Mouse (Mus musculus) brain, adult 2 months (tissue): ENCODE results near the gene Fndc9.

Experiments used
- DNase-seq: peaks from one replicate; pipeline ENCODE4 v3.0.0; 2011; ENCODE audit warnings: low read depth, low spot score

Gene Fndc9

DNA sequence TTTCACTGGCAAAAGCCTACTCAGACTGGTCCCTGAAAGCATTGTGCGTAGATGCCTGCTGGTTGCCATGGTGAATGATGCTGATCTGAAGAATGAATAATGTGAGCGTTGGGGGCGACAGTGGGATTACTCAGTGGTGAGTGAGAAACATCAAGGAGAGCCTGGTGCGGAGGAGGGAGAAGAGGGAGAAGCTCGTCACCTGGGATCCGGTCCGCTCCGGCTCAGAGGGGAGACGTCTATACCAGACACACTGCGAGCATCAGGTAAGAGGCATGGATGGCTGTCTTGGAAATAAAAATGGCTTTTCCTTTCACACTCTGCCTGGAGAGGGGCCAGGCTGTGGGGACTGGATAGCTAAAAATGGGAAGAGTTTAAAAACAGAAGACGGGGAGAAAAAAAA, at the start of gene Fndc9:
Gene Fndc9, plus strand, starts transcription at position 198 of the 400 bp plus-strand sequence.
- DNase-seq, result peak; percentile 96

DNA sequence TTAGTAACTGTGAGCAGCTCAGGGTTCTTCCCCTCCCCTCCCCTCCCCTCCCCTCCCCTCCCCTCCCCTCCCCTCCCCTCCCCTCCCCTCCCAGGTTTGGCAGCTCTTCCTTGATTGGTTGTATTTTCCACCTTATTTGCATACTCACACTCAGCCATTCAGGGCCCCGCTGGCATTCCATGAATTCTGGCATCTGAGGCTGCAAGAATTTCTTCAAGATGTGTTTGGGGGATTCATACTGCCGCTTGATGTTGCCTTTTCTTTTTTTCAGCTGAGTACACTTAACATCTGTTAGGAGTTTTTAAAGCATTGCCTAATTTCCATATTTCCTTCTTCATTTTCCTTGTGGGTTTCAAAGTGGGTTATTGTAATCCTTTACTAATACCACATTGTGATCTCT, 47.0 kb upstream of the Fndc9 start:
- DNase-seq, result peak; percentile 51

DNA sequence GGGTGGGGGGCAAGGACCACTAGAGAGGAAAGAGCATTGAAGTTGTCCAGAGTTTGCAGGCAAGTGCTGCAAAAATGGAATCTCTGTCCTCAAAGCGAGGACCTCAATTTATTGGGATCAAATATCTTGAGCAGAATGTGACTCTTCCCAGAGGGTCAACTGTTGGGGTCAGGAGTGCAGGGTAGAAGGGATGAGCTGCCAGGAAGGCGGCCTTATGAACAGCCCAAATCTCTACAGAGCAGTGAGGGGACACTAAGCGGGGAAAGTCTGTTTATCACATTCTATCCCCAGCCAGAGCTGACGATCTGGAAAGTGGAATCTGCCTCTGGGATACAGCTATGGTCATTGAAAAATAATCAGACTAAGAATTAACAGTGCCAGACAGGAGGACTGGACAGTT, 41.2 kb upstream of the Fndc9 start:
- no peak for DNase-seq

DNA sequence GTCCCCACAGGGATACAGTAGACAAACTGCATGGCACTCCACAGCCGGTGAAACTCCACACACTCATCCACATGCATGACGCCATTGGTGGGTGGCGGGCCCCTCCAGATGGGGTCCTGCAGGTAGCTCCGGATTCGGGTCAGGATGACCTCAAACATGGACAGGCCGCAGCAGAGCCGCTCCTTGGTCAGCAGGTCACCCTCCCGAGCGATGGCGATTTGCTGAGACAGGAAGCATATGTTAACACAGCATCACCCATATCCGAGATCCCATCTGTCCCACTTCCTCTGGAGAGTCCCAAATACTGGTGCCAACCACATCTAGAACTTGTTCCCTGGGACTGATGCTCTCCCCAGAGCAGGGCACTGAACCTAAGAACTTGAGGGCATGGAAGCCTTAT, 34.7 kb upstream of the Fndc9 start:
- peak; percentile 74 for DNase-seq

DNA sequence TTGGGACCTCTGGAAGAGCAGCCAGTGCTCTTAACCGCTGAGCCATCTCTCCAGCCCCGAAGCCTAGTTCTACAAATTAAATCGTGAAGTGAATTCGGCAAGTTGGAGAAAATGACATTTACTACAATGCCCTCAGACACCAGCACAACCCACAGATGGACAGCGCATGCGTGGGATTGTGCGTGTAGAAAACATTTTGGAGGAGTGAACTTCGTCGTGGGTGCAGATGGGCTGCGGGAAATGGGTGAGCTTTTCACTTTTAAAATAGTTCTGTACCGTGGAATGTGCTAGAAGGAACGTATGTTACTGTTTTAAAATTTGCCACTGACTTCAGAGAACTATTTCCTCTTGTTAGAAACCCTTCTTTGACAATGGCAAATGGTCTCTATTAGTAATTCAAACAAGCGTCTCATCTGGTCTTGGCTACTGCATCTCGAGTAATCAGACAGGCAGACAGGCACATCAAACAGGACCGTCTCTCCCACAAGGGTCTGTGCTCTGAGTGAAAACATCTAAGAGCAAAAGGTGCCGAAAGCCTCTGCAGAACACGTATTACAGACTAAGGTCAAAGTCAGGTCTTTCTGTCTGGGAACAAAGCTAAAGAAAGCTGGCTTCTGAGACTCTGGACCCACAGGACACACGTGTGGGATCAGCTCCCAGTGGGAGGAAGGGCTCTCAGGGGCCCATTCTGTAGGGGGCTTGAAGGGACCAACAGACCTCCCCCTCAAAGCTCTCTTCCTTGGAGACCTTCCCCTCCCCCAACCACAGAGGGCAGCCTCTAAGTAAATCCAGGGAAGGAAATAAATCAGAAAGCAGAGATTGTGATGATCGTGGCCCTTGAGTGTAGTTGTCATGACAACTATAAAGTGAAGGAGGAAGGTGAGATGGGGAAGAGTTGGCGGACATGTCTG, 33.4 kb upstream of the Fndc9 start:
- peak; percentile 86 for DNase-seq

DNA sequence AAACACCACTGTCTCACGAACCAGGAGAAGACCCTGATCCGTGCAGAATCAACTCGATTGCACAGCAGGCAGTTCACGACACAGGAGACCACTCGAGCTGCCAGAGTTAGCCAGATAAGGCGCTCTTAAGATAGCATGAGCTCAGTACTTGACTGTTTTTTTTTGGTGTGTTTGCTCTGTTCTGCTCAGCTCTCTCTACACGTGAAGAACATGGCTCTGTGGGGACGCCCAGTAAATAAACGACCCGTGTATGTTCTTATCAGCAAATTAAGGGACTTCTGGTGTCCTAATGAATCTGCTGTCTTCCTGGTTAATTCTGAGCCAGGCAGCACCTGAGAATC, 32.8 kb upstream of the Fndc9 start:
- no peak for DNase-seq

DNA sequence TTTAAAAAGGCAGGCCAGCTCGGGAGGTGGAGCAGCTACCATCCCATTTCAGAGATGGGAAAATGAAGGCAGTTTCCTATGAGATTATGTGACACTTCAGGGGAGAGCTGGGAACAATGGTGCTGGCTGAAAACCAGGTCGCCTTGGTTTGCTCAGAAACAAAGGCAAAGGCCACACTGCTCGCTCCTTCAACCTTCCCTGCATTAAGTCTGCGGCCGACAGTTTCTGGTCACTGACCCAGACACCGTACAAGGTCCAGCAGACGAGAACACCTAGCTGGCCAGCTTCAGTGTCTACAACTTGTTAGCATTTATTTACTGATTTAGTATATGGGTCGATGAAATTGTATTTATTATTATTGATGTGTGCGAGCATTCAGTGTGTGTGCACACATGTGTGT, 30.5 kb upstream of the Fndc9 start:
- DNase-seq, result no peak

DNA sequence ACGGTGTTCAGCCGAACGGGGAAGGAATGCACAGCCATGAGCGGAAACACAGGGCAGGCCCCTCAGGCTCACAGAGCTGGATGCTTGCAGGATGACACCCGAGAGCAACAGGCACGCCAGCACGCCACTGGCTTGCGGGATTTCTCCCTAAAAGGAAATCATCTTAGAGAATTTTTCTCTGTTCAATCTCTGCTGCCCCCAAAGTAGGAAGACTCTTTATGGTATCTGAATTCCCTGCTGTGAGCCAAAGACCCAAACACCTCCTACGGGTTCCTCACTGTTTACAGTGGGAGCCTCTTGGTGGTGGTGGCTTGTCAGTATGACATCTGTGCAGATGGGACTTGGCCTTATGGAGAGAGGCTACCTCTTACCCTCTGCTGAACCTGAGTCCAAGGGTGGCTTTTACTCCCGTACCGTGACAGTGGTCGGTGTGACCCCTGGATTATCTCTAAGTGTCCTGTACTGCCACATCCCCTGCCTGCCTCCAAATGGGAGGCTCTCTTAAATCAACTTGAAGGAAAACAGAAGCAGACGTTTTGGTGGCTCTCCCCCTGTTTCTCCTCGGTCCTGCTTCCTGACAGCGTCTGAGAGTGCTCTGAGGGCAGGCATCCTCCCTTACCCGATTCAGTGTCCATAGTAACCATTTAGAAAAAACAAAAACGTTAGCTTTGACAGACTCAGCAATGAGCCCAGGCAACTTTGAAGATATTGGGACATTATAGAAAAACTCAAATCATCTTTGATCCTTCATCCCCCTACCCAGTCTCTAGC, 29.5 kb upstream of the Fndc9 start:
- DNase-seq, result peak; percentile 66

DNA sequence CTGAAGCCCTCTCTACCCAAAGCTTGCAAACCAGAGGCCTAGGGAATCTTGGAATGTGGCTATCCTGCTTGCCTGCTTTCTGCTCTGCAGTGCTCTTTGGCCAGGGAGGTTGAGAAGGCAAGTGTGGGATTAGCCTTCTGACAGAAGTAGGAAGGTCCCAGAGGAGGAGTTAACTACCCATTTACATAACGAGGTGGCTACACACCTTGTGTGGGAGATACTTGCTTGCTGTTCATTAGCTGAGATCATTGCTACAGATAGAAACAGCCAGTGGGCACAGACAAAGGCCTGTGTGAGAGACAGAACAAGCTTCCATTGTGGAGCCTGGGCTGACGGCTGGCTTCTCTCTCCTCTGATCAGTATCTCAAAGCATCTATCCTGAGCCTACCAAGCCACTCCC, 25.4 kb upstream of the Fndc9 start:
- DNase-seq, result peak; percentile 71

DNA sequence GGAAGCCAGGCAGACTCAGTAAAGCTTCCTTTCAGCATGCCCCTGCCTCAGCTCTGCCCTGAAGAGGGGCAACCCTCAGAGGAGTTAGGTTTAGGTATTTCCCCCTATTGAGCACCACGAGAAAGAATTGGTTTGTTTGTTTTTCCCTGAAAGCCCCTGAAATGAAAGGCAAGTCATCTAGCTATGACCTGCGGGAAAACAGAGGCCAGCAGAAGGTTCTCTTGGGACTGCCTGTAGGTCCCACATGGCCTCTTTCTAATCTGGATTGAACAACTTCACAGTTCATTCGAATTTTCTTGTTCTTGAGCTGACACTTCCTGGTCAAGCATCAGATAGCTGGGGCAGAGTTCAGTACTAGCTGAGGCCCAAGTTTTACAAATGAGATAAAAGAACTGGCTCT, 23.5 kb upstream of the Fndc9 start:
- DNase-seq, result no peak

DNA sequence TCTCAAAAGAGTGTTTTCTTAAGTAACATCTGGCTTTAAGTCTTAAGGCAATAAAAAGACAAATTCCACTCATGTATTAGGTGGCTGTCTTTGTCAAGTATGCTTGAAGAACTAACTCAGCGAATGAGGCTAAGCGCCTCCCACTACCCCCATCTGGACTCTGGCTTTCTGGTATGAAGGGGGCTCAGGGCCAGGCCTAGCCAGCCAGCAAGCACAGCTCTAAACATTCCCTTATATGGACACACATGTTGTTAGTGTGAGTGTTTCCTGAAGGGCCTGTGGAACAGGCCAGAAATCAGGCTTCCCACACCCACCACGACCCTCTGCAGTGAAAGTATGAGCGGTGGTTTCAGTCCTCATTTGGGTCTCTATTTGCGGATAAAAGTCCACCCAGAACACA, 21.5 kb upstream of the Fndc9 start:
- DNase-seq, result no peak

DNA sequence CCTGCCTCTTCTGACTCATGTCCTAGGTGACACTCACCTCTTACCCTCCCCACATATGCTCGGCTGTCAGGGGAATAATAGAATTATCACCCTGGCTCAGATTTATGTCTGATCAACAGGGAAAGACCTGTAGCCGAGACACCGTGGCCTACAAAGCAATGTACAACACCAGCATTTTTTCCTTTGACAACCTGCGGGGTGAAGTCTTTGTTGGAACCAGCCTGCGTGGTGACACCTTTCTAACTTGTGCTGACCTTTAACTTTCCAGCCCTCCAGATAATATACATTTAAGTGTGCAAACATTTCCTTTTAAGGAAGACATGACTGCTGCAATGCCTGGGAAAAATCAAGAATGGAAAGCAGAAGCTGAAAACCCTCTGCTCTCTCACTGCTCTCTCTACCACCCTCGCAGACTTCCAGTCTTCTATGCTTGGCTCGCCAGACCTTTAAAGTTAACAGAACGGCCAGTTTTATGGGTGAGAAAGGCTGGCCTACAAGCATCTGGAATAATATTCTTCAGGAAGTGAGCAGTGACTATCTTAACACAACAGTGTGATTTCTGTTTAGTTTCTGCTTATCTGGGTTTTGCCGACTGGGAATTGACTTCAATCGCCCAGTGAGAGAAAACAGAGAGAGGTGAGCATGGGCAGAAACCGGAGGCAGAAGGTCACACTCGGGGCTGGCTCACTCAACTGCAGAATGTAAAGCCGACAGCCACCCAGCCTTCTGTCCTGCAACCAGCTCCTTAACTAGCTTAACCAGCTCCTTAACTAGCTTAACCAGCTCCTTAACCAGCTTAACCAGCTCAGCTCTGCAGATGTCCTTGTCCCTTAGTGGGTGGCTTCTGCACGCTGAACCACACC, 20.7 kb upstream of the Fndc9 start:
- DNase-seq, result no peak

DNA sequence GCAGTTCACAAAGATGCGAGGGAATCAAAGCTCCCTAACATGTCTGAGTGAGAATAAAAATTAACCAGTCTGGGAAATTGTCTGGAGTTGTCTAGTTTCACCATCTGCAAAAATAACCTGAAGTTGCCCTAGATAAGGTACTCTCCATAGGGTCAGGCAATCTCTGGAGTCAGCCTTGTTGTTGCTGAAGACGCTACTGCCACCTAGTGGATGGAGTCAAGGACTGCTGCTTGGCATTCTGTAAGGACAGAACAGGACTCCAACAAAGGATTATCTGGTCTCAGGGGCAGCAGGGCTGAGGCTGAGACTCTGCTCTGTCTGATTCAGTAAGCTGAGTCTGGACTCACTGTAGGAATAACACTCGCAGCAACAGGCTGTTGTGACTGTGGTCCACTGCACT, 20.0 kb upstream of the Fndc9 start:
- DNase-seq, result peak; percentile 97

DNA sequence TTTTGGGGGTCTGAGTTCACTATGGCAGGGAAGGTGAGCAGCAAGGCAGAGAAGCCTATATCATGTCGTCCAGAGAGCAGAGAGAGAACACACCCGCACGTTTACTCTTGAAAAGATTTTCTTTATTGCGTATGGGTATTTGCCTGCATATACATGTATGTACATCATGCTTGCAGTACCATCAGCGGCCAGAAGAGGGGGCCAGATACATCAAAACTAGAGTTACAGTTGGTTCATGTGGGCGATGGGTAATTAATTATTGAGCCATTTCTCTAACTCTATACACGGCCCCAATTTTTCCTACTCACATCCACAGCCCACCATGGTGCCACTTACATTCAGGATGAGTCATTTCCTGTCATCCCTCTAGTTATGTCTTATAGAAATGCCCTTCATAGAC, 18.7 kb upstream of the Fndc9 start:
- DNase-seq, result peak; percentile 49

DNA sequence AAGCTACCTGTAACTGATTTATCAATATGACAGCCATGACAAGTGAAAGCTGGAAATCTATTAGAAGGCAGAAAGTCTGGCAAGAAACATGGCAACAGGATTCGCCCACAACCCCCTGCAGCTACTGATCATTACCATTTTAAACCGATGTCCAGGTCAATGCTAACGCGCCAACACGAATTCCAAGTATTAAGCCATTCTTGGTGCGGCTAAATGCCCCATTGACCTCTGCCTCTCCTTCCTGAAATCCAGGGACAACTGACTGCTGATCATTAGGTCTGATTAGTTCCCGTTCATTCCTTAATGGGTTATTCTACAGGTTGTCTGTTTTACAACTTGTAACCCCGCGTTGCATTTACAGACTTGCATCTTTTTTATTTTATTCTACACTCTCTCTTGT, 17.6 kb upstream of the Fndc9 start:
- no peak for DNase-seq

DNA sequence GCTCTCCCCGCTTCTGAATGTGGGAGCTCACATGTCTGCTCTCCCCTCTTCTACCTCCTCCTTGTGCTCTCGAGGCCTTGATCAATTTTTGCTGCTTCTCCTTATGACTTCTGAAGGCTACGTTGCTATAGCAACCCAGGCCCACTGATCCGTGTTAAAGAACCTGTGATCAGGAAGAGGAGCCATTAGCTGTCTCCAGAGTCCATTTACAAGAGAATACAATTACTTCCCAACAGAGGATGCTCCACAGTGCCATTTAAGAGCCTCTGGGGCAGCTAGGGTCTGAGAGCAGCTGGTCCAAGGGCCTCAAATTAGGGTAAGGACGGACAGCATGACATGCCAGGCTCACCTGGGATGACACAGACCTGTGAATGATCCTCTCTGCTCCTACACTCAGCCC, 16.7 kb upstream of the Fndc9 start:
- peak; percentile 79 for DNase-seq

DNA sequence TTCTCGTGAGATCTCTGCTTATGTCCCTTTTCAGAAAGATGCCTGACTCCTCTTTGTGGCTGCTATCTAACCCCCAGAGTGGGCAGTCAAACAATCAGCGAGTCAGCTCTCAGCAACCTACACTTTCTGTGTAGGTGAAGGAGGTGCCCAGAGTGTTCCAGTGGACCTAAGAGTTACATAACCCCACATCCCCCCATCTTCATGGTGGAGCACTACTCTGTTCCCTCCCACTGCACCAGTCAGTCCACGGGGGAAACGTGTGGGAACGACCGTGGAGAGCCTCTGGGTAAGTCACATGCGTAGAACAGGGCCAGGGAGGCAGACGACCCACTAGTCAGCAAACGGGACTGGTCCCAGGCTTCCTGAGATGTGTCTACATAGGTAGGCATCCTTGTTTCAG, 16.0 kb upstream of the Fndc9 start:
- DNase-seq, result peak; percentile 61

DNA sequence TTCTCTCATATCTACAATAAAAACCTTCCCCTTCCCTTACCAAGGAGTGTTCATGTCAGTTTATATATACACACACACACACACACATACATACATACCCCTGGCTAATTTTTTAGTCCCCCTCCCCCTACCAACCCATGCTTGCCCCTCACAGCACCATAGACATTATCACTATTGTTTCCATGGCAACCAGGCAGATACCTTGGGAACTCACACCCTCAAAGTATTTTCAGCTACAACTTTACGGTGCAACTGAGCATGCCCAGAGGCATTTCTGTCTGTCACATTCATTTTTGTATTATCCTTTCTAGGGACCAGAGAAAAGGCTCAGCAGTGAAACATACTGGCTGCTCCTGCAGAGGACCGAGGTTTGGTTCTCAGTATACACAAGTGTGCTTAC, 15.1 kb upstream of the Fndc9 start:
- DNase-seq, result no peak

DNA sequence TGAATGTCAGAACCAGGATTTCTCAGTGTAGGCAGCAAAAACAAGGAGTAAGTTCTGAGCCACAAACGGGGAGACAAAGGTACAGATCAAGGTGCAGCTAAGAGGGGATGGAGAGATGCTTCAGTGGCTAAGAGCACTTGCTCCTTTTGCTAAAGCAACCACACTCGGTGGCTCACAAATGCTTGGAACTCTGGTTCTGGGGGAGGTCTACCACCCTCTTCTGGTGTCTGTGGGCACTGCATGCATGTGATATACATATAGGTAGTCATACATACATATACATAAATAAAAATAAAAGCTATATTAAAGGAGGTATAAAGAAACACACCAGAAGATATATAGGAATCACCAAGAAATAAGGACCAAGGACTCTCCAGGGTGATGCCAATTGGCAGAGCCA, 11.8 kb upstream of the Fndc9 start:
- DNase-seq, result no peak

DNA sequence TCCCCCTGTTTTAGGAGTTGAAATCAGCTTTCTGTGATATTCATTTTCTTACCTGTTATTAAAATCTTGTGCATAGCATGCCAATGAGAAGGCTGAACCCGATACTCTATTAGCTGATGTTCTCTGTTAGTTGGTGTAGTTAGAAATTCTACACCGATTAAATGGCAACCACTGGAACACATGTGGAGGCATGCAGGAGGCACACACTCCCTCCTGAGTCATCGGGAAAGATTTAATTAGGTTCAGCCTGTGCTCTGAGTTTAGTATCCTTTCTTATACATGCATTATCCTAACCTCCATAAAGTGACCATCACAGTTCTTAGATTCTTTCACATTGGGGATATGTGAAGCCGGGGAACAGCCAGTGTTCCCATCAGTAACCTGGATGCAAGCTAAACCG, 10.0 kb upstream of the Fndc9 start:
- DNase-seq, result no peak

DNA sequence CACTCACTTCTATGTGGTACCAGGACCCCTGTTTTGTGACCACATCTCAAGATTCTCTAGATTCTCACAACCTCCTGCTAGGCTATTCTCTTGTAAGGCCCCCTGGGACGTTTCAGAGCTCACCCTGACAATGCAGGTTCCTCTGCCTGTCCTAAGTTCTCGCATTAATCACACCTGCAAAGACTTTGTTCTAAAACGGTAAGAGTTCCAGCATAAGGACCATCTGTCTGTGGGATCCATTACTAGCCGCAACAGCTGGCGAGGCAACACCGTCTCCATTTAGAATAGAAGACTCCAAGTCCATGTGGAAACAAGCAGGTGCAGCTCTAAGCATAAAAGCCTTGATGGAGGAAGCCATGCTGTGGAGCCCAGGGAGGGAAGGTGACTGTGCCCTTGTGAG, 5.1 kb upstream of the Fndc9 start:
- DNase-seq, result peak; percentile 54

DNA sequence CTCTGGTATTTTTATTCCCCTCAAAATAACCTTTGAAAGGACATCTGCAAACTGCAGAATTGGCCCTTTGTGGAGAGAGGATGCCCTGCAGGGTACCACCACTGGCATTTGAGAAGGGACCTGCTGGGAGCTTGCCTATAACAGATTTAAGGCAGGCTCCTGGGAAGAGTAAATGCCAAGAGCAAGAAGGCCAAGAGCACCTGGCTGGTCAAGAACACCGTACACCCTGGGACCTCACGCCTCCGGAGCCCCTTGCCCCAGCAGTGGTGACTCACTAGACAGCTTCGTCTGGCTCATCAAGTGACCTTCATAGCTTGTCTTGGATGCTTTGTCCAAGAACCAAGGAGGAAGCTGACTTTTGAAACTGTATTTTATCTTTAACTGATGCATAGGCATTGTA, 2.5 kb upstream of the Fndc9 start:
- DNase-seq, result no peak
